Mouse (Mus musculus) ES-E14 (cell line): ENCODE measurements around the gene Tubb1. TPM values are rescaled to one million over a fixed set of nuclear protein-coding genes. Genes with fewer than 3 reads are reported as not detected.

ENCODE experiments used
- DNase-seq: peaks from one replicate; pipeline ENCODE4 v3.0.0-alpha.2; 2013; ENCODE audit warnings: low read depth, low spot score
- H3K27ac ChIP-seq: 2 replicates; pipeline ENCODE4 v1.5.1; 2012; ENCODE audit warnings: low read depth, mild to moderate bottlenecking, low read length, moderate library complexity, mixed read lengths; ENCODE audit not compliant: poor library complexity, insufficient read depth, severe bottlenecking
- H3K36me3 ChIP-seq: 2 replicates; pipeline ENCODE4 v1.6.1; 2012; ENCODE audit warnings: mild to moderate bottlenecking, low read length, moderate library complexity, mixed read lengths; ENCODE audit not compliant: control insufficient read depth, poor library complexity, insufficient read depth, severe bottlenecking
- H3K4me1 ChIP-seq, 2 experiments: fragments of 150-350 bp in 1 of 2; sonication (generic) in 1 of 2; 2 replicates each; pipeline ENCODE4 v1.6.1; 2012; ENCODE audit warnings: low read length in 2 of 2, mild to moderate bottlenecking in 1 of 2, mixed read lengths in 1 of 2; ENCODE audit not compliant: control insufficient read depth in 2 of 2, insufficient read depth in 2 of 2, poor library complexity in 1 of 2
- H3K4me3 ChIP-seq, 2 experiments: fragments of 150-350 bp in 1 of 2; sonication (generic) in 1 of 2; 2 replicates each; pipeline ENCODE4 v1.5.1; 2012; ENCODE audit warnings: low read length in 2 of 2, low read depth in 1 of 2, mild to moderate bottlenecking in 1 of 2, mixed read lengths in 1 of 2; ENCODE audit not compliant: insufficient read depth in 1 of 2, poor library complexity in 1 of 2, severe bottlenecking in 1 of 2
- H3K9ac ChIP-seq: 2 replicates; pipeline ENCODE4 v1.6.1; 2012; ENCODE audit warnings: low read depth, mild to moderate bottlenecking, low read length, mixed read lengths; ENCODE audit not compliant: poor library complexity, insufficient read depth, severe bottlenecking
- H3K9me3 ChIP-seq: fragments of 150-350 bp; sonication (generic); 2 replicates; pipeline ENCODE4 v1.6.1; 2012; ENCODE audit warnings: low read depth, mild to moderate bottlenecking, low read length; ENCODE audit not compliant: control insufficient read depth, insufficient read depth
- CHD2 ChIP-seq: IDR thresholded peaks from 2 replicates; pipeline ENCODE4 v1.6.1; 2014; ENCODE audit warnings: mild to moderate bottlenecking, low read depth, low read length, inconsistent platforms
- HCFC1 ChIP-seq: IDR thresholded peaks from 2 replicates; pipeline ENCODE4 v1.6.1; 2012; ENCODE audit warnings: low read length, inconsistent platforms, borderline replicate concordance; ENCODE audit not compliant: insufficient read depth
- MAFK ChIP-seq: IDR thresholded peaks from 2 replicates; pipeline ENCODE4 v1.6.1; 2014; ENCODE audit warnings: mild to moderate bottlenecking, low read depth, low read length, inconsistent platforms; ENCODE audit not compliant: insufficient read depth
- ZC3H11A ChIP-seq: IDR thresholded peaks from 2 replicates; pipeline ENCODE4 v1.6.1; 2012; ENCODE audit warnings: low read depth, mild to moderate bottlenecking, inconsistent platforms, low read length, borderline replicate concordance
- ZNF384 ChIP-seq: IDR thresholded peaks from 2 replicates; pipeline ENCODE4 v1.6.1; 2012; ENCODE audit warnings: low read depth, low read length, inconsistent platforms
- in situ Hi-C, 2 experiments: fragments of 600-800 bp; cut with MboI; formaldehyde crosslinking; loops; one replicate each; pipeline ENCODE4 v1.15.1; 2025; ENCODE audit warnings: low sequenced_read_pairs in 2 of 2, inconsistent platforms in 1 of 2; ENCODE audit not compliant: unreplicated experiment in 2 of 2
- total RNA-seq: library from RNA; depleted of rRNA; stranded (reverse); fragments of 300-350 nt; gene quantifications from 2 replicates; pipeline ENCODE4 v1.2.3, GENCODE M21; 2012

Tubb1 gene
- total RNA-seq, 1 experiment, result 0.18 TPM

GRCm38 (mm10) chr2:174473550-174473927 is 23.0 kb downstream of the Tubb1 start:
- peak overlapping the region; percentile 86 for H3K9ac ChIP-seq
- DNase-seq, result no peak
- no peaks in the 10 kb centered on the region for H3K9me3 ChIP-seq
- peak overlapping the region; percentile 72; the same call in 1 of the 2 replicates for H3K27ac ChIP-seq
- peaks cover 5 to 7% of the 10 kb centered on the region in 2 experiments; a peak in 3 of 4 replicates for H3K4me1 ChIP-seq
- in situ Hi-C loops, result no loop called here
- H3K36me3 ChIP-seq, result peaks cover 11% of the 10 kb centered on the region
- H3K4me3 ChIP-seq, result peak overlapping the region; percentile 60 to 66
- no peak for TF ChIP-seq ZNF384
- no peak for TF ChIP-seq CHD2
- TF ChIP-seq ZC3H11A, result no peak
- TF ChIP-seq HCFC1, result no peak
- TF ChIP-seq MAFK, result no peak

DNA sequence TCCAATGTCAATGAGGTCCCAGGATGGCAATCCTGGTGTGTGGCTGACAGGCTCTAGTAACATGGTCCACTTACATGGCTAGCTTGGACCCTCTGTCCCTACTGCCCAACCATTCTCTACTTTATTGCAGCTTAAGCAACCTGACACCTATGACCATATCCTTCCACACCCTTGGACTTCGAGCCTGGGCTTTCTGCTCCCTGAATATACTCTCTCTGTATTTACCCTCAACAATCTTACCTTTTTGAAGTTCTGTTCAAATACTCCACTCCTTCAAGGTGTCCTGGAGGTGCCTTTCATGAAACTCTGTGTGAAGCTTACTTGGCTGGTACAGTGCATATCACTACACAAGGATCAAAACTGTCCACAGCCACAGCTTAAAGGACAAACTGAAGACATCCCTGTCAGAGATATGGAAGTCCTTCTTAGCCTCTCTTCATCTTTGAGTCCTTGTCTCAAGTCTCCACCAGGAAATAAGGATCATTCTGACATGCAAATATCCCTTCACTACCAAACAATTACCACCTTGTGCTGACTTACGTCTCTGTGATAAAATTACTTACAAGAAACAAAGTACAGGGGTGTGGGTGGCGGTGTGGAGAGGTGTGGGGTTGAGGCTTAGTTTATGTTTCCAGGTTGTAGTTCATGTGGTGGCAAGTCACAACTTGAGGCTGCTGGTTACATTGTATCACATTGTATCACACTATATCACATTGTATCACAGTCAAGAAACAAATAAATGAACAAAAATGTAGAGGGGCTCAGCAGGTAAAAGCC is 27.2 kb downstream of the Tubb1 start:
- no peak for DNase-seq
- H3K4me1 ChIP-seq, result peaks cover 3 to 4% of the 10 kb centered on the region in 2 experiments; a peak in 1 of 4 replicates
- TF ChIP-seq CHD2 (no peak), ZC3H11A (no peak)
- H3K36me3 ChIP-seq, result no peaks in the 10 kb centered on the region
- no peaks in the 10 kb centered on the region for H3K9me3 ChIP-seq
- in situ Hi-C loops, result no loop called here
- no peak overlapping the region for H3K27ac ChIP-seq
- no peak overlapping the region for H3K4me3 ChIP-seq
- no peak overlapping the region for H3K9ac ChIP-seq

GRCm38 (mm10) chr2:174478746-174479145 is 28.3 kb downstream of the Tubb1 start:
- Histone ChIP-seq H3K9me3 (no peaks in the 10 kb centered on the region), H3K4me3 (no peak overlapping the region), H3K36me3 (no peaks in the 10 kb centered on the region), H3K9ac (no peak overlapping the region), H3K4me1 (peaks cover 0 to under 1% of the 10 kb centered on the region in 2 experiments; a peak in 1 of 4 replicates), H3K27ac (no peak overlapping the region)
- no peak for DNase-seq
- in situ Hi-C loops, result no loop called here
- TF ChIP-seq HCFC1 (no peak), ZC3H11A (no peak), MAFK (no peak), ZNF384 (no peak), CHD2 (no peak)

DNA sequence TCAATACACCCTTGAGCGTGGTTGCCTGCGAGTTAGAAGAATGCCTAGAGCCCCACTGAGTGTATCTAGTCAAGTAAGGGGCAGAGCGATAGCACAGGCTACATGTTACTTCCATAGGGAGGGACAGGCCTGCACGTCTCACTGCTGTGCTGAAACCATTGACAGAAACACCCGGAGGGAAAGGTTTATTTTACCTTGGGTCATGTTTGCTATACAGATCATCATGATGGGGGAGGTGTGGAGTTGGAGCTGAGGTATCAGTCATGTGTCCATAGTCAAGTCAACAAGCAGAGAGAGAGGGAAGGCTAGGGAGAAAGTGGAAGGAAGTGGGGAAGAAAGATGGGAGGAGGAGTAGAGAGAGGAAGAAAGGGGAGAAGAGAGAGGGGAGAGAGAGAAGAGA is 36.5 kb downstream of the Tubb1 start:
- Histone ChIP-seq H3K4me1 (no peaks in the 10 kb centered on the region), H3K9me3 (no peaks in the 10 kb centered on the region), H3K9ac (no peak overlapping the region), H3K4me3 (no peak overlapping the region), H3K27ac (no peak overlapping the region), H3K36me3 (no peaks in the 10 kb centered on the region)
- no peak for TF ChIP-seq HCFC1
- TF ChIP-seq ZC3H11A, result no peak
- no peak for TF ChIP-seq MAFK
- no peak for TF ChIP-seq CHD2
- TF ChIP-seq ZNF384, result no peak
- DNase-seq, result no peak
- in situ Hi-C loops, result loop anchor here in 1 of 2 experiments (10.0 kb wide), 1 partner anchor 188 kb away; no protein-coding TSS in a partner anchor

- no peaks in the 10 kb centered on the region for H3K9me3 ChIP-seq
- H3K4me3 ChIP-seq, result no peak overlapping the region
- no peak overlapping the region for H3K27ac ChIP-seq
- no peak for TF ChIP-seq HCFC1
- no peak for TF ChIP-seq MAFK
- TF ChIP-seq CHD2, result no peak
- TF ChIP-seq ZNF384, result no peak
- TF ChIP-seq ZC3H11A, result no peak
- H3K4me1 ChIP-seq, result no peaks in the 10 kb centered on the region
- no peaks in the 10 kb centered on the region for H3K36me3 ChIP-seq
- in situ Hi-C loops, result no loop called here
- H3K9ac ChIP-seq, result no peak overlapping the region
- DNase-seq, result no peak
Observed at GRCm38 (mm10) chr2:174492858-174493257, 42.4 kb downstream of the Tubb1 start.
